In the genomic region with DNA sequence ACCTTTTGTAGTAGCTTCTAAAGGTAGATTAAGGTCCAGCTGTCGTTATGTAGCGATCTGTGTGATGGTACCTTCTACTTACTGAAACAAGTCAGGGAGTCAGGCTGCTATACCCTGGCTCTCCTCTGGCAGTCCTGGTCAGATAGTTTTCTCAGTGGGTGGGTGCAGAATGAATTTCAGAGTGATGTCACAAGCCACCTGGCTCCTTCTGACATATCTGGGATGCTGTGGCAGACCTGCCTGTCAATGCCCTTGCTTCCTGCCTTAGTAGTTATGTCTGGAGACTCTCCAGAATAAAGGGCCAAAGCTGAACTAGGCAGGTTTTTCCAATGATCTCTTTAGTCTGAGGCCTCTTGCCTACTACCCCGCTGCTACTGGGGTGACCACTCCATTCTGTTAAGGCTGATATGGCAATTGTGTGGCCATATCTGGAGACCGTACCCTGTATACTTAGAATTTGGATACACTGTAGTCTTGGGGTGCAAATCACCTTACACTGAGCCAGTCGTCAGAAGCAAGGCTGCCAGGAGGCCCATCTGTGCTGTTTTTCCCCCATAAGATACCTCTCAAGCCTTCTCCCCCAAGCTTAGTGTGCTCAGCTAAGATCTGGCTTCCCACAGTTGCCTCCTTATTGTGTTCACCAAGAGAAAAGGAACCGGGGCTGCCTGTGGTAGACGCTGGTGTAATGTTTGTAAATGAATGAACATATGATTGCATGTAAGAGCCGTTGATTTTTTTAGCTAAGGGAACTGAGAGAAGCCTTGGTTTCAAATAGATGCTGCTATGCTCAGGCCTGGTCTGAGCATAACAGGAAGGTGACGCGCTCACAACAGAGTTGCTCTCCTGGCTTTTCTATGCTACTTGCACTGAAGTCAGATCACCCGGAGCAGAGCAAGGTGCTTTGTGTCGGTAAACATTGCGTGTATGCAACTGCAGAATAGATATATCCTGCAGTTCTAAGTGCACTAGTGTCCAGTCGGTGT, we compare ENCODE assay signal across 16 mouse cellular contexts.
DNase-seq lines count a peak whose midpoint lies in the region; ATAC-seq lines count a peak whose summit lies in the region.
"Had no signal": no experiment of that assay in that cellular context is flagged by ENCODE, and none has a peak within 500 bp of the region (broad histone marks: within the 10 kb centered on the region; RNA-seq: fewer than 3 reads in every experiment).

No protein-coding gene starts in this region.

- intact Hi-C loops in gastrocnemius, postnatal 14 days (cut with DNase I; ENCODE audit: low total_unique reads): loop anchor here (5.0 kb wide), 1 partner anchor 43 kb away; no protein-coding TSS in a partner anchor

- no peaks in the 10 kb centered on the region for H3K9me3 ChIP-seq in hindbrain, embryonic 13.5 days
- H3K9me3 ChIP-seq in hindbrain, embryonic 12.5 days (replicated peaks): no peaks in the 10 kb centered on the region
- H3K9me3 ChIP-seq: hindbrain, embryonic 10.5 days had no signal

- 90% methylated on average over 14 of the region's 14 CpGs for WGBS in hindbrain, embryonic 13.5 days
- 88% methylated on average over 14 of the region's 14 CpGs for WGBS in hindbrain, embryonic 12.5 days

- DNase-seq in spleen, postnatal 36 days (ENCODE audit: low spot score in 2 of 2): peak; percentile 73 to 74
- DNase-seq in spleen, adult 12 weeks (ENCODE audit: low spot score): no peak
- DNase-seq in cerebellum, postnatal 25 days: peak; percentile 32 to 39
- no peak for DNase-seq in gastrocnemius, postnatal 14 days
- DNase-seq: gastrocnemius, postnatal 10 days; kidney, postnatal 25 days; lung, postnatal 4 days; midbrain, embryonic 14.5 days; right cerebral cortex, postnatal 25 days; thymus, postnatal 4 days had no signal

- H3K4me2 ChIP-seq in hindbrain, embryonic 13.5 days: no peak overlapping the region
- no peak overlapping the region for H3K4me2 ChIP-seq in hindbrain, embryonic 12.5 days (replicated peaks)
- H3K4me2 ChIP-seq: heart, embryonic 12.5 days had no signal

- peak overlapping the region; percentile 23; the same call in 1 of the 2 replicates for H3K27ac ChIP-seq in hindbrain, embryonic 13.5 days
- no peak overlapping the region for H3K27ac ChIP-seq in hindbrain, embryonic 12.5 days
- H3K27ac ChIP-seq: hindbrain, embryonic 10.5 days had no signal

- H3K36me3 ChIP-seq in hindbrain, embryonic 13.5 days: no peaks in the 10 kb centered on the region
- H3K36me3 ChIP-seq in hindbrain, embryonic 12.5 days: no peaks in the 10 kb centered on the region
- H3K36me3 ChIP-seq: heart, embryonic 12.5 days; hindbrain, embryonic 10.5 days had no signal

- no peak for ATAC-seq in hindbrain, embryonic 13.5 days (ENCODE audit: low FRiP score)
- no peak for ATAC-seq in hindbrain, embryonic 12.5 days (ENCODE audit: low FRiP score)
- no peak for ATAC-seq in inflammation-experienced regulatory T-cells, adult 6 months
- ATAC-seq: intestine, postnatal 0 days had no signal

- H3K9ac ChIP-seq in hindbrain, embryonic 13.5 days: no peak overlapping the region
- H3K9ac ChIP-seq in hindbrain, embryonic 12.5 days: no peak overlapping the region
- H3K9ac ChIP-seq: heart, embryonic 12.5 days had no signal

- H3K4me1 ChIP-seq in hindbrain, embryonic 13.5 days (replicated peaks): peaks cover 16% of the 10 kb centered on the region
- H3K4me1 ChIP-seq in hindbrain, embryonic 12.5 days: peaks cover 7% of the 10 kb centered on the region

- no peaks in the 10 kb centered on the region for H3K27me3 ChIP-seq in hindbrain, embryonic 13.5 days
- H3K27me3 ChIP-seq in hindbrain, embryonic 12.5 days: no peaks in the 10 kb centered on the region
- H3K27me3 ChIP-seq: heart, embryonic 12.5 days had no signal

- H3K4me3 ChIP-seq in hindbrain, embryonic 13.5 days: no peak overlapping the region
- no peak overlapping the region for H3K4me3 ChIP-seq in hindbrain, embryonic 12.5 days
- H3K4me3 ChIP-seq: heart, embryonic 12.5 days; hindbrain, embryonic 10.5 days had no signal

Comparison
In these comparisons a context has a peak if more than half of its experiments do, and no peak if none do; other contexts are left out.
1. DNase-seq: peak in spleen, postnatal 36 days (2 of 2) and cerebellum, postnatal 25 days (2 of 2); none in spleen, adult 12 weeks (single experiment) and gastrocnemius, postnatal 14 days (single experiment).